Mouse (Mus musculus): Measurements from ENCODE around the gene Nt5c1a.

The Nt5c1a gene

DNA sequence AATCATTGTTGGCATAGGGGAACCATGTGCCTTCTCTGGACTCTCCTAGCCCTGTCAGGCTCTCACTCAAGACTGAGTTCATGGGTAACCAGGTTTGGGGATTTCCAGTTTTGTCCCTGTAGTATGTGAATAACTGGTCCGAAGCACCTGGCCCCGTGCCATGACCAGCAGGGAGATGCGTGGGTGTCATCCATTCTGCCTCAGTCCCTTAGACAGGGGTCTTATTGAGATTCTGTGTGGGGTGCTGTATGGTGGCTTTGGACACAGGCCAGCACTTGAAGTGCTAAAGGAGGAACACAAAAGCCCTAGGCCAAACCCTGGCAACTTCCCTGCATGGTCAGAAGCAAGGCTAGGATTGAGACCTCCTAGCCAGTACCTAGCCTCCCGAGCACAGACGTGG, 50.9 kb downstream of the Nt5c1a start:
- peak; percentile 61 for DNase-seq

DNA sequence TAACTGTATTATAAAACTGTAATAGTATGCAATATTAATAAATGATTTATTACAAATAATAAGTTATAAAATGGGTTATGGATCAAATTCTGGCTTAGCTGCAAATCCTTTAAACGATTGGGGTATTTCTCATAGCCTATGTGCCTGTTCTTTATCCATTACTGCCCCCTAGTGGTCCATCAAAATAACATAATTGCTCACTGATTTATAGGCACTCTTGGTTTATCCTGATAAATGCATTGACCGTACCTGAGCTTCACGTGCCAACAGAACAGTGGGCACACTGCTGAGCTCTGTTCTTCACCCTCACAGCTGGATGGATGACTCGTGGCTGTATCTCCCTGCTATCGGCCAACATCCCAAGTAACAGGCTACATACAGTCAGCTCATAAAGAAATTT, 53.3 kb downstream of the Nt5c1a start:
- no peak for DNase-seq

GRCm38 (mm10) chr4:123260071-123260746, 58.9 kb downstream of the Nt5c1a start:
- DNase-seq = no peak

DNA sequence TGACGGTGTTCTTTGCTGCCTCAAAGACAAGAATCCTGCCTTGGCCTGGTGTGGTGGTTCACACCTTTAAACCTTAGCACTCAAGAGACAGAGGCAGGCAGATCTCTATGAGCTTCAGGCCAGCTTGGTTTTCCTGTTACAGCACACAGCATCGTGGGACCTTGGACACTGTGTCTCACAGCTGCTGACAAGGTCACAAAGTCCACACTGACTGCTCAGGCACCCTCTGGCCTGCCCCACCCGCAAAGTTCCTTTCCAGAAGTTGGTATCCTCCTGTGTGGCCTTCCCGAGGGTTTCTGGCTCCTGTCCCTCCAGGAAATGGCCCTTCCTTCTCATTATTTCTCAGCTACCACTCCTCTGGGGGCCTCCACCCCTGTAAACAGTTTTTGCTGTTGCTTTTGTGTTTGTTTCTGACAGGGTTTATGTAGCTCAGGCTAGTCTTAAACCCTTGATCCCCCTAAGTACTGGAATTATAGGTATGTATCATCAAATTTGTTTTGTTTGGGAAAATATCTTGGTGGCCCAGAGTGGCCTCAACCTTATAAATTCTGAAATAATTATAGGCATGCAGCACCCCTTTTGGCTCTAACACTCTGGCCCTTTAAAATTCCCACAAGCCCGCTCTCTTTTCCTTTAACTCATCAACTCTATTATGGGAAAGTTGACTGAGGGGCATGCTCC, 60.6 kb downstream of the Nt5c1a start, which contains the start of gene Pabpc4:
Pabpc4 (plus strand) TSS at position 631 of the 681 bp plus-strand sequence.
- DNase-seq = no peak

Measured in right cerebral cortex, postnatal 4 days (tissue).